Mouse (Mus musculus): ENCODE results near the gene Fdx1l.

Gene Fdx1l

DNA sequence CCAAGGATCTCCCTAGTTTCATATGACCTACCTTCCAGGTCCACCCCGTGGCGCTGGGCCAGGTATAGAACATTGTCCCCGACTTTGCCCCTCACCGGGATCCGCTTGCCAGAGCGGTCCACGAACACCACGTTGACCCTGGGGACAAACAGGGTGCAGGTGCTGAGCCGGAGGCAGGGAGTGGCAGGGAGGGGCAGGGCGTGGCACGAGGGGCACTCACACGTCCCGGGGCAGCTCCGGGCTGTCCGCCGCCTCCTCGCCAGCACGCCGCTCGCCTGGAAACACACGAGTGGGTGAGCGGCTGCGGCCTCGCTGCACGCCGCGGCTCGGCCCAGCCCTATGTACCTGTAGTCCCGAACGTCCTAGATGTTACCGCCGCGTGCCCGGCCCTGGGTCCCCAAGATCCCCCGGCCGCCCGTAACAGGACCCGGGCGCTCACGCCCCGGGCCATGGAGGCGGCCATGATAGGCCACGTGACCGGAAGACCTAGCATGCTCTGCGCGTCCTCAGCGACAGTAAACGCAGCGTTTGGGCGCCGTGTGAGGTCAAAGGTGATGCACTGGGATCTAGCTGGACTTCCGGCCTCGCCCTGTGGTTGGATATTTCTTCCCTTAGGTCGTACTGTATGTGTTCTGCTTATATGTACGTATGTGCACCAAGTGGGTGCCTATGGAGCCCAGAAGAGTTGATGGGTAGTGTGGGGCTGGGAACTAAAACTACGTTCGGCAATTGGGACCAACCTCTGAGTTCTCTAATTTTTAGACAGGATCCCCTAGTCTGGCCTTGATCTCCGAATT is at the start of gene Fdx1l, which contains the start of gene Gm49373:
Gene Fdx1l, minus strand, starts transcription at position 571 of the 797 bp plus-strand sequence.
Gene Gm49373, minus strand, starts transcription at position 53 of the 797 bp plus-strand sequence.
- peak; percentile 82 to 87 for DNase-seq (ENCODE audit: low spot score in 2 of 2)

DNA sequence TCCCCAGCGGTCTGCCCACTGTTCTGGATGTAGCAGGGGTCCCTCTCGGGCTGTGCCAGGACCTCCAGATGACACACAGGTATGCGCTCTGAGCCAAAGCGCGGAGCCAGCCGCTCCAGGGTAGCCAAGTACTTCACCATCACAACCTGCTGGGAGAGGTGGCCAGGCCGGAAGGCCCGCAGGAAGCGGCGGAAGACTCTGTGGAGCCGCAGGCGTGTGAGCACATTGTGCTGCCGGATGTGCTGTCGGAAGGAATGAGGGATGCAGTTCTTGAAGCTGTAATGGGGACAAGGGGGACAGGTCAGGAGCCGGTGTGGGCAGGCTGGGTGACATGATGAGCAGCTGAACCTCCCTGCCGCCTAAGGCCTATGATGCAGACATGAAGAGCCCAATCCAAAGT is 48.1 kb upstream of the Fdx1l start:
- DNase-seq (ENCODE audit: low spot score in 2 of 2) = no peak

DNA sequence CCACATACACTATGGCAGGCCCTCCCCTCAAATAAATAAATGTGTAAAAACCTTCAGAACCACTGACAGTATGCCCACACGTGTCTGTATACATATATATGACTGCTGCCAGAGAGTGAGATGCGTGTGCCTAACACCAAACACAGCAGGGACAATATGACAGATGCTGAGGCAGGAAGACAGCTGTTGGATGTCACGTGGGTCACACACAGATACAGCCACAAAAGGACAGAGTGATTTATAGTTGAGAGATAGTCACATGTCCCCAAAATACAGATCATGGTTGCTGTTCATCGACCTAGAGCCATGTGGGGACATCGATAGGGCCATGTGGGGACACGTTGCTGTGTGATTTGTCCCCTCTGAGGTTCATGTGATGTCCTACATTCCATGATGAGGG is 43.7 kb upstream of the Fdx1l start:
- no peak for DNase-seq (ENCODE audit: low spot score in 2 of 2)

DNA sequence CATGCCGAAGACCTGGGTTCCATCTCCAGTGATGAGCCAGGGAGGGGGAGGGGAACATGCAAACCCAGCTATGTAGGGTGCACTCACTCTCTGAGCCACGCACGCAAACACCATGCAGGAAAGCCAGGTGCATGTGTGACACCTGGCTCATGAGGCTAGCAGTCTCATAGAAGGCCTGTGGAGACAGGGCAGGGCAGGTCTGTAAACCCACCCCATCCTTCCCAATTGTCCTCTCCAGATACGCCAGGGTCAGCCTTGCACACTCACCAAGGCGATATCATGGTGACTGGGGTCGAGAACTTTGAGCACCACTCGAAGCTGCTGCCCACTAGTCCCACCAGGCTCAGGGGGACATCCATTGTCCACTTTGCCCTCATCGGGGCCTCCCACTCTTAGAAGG is 41.7 kb upstream of the Fdx1l start:
- DNase-seq (ENCODE audit: low spot score in 2 of 2) = no peak

DNA sequence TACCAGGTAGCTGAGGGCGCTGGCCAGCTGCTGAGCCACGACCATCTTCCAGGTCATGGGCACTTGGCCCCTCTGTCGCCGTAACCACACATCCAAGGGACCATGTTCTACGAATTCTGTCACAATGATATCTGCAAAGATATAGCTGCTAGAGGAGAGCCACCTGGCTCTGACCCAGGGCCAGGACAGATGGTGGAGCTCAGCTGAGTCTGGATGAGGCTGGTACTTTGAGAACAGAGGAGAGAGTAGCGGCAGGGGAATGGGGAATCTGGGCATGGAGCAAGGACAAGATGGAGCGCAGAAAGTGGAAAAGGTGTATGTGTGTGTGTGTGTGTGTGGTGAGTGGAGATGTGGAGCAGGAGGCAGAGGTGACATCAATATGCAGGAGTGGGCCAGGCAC is 40.8 kb upstream of the Fdx1l start:
- DNase-seq (ENCODE audit: low spot score in 2 of 2) = no peak

DNA sequence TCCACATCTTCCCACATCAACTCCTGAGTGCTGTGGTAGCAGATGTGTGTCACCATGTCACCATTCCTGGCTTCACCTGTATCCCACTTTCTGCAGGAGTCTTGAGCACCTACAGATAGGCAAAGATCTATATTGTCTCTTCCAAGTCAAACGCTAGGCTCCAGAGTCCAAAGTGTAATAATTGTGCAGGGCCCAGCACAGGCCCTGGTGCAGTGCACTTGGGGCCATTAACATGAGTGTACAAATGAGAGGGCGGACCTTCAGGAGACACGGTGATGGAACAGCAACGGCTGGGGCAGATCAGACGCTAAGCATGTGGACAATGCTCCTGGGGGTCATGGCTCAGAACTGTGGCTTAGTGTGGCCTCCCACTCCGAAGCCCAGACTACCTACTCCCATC is 40.3 kb upstream of the Fdx1l start:
- DNase-seq (ENCODE audit: low spot score in 2 of 2) = no peak

DNA sequence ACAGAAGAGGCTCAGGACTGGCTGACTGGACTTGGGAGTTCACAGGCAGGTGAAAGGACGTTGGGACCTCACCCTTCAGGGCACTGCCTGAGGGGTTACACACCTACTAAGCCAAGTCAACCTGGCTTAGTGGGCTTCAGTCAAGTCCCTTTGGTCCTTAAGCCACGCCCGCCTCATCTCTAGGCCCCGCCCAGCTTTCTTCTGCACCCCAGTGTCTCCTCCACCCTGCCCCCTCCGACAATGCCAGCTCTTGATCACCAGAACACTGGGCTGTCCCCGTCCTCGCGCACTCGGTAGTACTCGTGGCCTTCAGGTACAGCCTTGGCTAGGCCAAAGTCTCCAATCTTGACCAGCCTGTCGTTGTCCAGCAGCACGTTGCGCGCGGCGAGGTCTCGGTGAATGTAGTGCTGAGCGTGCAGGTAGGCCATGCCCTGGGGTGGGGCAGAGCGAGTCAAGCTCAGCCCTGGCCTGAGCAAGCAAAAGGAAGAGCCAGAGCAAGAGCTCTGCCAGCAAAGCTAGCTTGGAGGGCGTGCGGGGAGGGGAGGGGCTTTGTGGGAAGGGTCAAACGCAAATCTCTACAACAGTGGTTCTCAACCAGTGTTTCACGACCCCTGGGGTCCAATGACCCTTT is 34.3 kb upstream of the Fdx1l start:
- no peak for DNase-seq (ENCODE audit: low spot score in 2 of 2)

DNA sequence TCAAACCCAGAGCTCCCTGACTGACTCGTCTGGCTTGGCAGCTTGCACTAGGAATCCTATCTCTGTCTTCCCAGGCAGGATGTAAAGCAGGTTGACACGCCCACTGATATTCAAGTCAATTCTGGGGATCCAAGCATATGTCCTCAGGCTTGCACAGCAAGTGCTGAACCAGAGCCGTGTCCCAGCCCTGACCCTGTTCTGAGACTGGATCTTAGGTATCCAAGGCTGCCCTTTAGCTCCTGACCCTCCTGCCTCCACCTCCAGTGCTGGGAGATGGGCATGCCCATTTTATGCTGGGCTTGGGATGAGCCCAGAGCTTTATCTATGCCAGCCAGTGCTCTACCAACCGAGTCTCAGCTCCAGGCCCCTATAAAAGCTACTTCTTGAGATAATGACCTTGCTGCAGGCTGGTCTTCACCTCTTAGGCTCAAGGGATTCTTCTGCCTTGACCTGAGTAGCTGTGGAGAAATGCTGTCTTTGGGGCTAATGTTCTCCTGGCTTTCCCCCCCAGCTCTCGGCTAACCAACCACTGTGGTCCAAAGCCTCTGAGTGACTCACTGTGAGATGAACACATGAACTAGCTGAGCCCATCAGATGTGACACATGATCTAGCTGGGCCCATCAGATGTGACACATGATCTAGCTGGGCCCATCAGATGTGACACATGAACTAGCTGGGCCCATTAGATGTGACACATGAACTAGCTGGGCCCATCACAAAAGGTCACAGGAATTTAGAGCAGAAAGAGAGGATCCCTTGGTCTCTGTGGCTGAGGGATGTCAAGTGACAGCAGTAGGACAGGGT is 32.5 kb upstream of the Fdx1l start:
- no peak for DNase-seq (ENCODE audit: low spot score in 2 of 2)

DNA sequence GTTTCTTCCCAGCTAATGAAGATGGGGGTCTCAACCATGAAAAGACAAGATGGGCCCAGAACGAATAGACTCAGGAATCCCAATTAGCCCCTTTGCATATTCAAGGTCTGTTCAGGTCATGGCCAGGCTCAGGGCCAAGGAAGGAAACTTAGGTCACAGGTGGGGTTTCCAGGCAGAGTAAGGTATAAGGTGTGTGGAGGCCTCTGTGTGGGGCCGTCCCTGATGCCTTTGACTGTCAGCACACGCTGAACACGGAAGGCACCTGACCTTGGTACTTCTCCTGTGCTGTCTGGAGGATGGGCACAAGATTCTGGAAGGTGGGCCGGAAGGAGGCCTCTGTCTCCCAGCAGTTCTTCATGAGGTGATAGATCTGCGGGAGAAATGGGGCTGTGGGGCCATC is 31.4 kb upstream of the Fdx1l start:
- DNase-seq (ENCODE audit: low spot score in 2 of 2) = no peak

DNA sequence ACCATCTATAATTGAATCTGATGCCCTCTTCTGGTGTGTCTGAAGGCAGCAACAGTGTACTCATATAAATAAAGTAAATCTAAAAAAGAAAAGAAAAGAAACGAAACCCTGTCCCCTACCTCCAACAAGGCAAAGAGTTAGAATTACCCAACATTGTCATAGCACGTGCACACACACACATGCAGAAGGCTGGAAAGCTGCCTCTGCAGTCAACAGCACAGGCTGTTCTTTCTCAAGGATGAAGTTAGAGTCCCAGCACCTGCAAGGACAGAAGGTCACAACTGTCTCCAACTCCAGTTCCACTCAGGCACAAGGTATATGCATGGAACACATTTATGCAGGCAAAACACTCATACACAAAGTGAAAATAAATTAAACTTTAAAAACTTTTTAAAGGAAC is 28.7 kb upstream of the Fdx1l start:
- no peak for DNase-seq (ENCODE audit: low spot score in 2 of 2)

DNA sequence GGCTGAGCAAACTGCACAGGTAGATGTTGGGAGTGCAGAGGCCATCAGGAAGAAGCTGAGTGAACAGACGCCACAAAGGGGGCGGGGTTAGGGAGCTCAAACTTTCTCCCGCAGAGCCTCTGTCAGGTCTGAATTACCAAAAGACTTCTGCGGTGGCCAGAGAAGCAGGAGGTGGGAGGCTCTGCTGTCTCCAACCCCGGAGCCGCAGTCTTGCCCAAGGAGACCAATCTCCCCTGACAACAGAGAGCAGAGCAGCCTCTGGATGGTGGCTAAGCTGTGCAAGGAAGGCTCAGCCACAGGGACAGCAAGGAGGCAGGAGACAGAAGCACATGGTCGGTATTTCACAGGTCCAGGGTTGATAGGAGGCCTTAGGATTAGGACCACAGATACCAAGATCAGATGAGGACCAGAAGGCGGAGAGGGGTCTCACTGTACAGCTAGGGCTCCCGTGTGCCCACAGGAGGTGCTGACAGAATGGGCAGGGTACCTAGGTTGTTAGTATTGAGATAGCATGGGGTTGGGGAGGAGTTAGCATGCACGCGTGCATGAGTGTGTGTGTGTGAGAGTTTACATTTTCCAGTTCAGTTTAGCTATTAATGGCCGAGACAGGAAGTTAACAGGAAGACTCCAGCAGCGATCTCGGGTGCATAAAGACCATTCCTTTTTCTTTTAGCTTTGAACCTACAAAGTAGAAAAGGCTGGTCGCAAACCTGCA is 27.2 kb upstream of the Fdx1l start:
- DNase-seq (ENCODE audit: low spot score in 2 of 2) = no peak

DNA sequence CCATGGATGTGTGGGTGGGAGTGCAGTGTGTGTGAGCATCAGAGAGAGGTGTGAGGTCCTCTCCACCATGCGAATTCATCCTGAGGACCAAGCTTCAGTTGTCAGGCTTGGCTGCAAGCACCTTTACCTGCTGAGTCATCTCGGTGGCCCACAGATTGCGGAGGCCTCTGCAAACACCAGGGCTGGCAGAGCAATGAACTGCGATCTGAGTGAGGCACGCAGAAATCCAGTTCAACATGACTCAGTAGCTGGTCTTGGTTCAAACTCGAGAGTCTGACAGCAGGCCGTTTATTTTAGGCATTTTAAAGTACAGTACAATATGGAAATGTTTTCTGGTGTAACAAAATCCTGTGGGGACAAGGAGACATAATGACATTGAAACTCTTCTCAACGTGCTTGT is 24.4 kb upstream of the Fdx1l start:
- DNase-seq (ENCODE audit: low spot score in 2 of 2) = no peak

DNA sequence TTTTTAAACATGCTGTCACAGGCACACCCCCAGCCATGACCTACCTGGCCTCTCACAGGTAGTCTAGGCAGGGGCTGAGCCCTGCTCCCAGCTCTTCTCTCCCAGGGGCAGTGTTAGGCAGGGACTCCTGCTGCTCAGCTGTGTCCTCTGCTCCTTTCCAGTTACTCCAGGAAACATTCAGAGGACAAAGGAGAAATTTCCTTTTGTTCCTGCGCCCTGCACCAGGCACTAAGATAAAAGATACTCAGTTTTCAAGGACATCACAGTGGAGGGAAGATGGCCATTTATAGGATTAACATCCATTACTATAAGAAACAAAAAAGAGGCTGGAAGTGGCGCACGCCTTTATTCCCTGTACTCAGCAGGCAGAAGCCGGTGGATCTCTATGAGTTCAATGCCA is 22.5 kb upstream of the Fdx1l start:
- no peak for DNase-seq (ENCODE audit: low spot score in 2 of 2)

DNA sequence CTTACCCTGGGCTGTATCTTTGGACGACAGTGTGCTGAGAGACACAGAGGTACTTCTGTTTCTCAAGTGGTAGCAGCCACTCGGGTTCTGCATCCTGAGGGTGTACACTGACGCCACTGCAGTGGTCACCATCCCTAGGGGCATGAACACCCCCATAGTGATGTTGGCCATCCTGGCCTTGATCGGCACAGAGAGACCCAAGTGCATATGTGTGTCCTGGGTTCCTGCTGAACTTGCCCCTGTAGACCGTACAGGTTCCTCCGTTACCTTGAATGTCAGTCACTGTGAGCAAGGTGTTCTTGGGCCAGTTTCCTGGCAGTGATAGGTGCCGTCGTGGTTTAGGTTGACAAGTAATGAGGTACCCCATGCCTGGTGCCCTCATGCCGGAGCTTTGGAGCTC is 20.0 kb upstream of the Fdx1l start:
- DNase-seq (ENCODE audit: low spot score in 2 of 2) = no peak

DNA sequence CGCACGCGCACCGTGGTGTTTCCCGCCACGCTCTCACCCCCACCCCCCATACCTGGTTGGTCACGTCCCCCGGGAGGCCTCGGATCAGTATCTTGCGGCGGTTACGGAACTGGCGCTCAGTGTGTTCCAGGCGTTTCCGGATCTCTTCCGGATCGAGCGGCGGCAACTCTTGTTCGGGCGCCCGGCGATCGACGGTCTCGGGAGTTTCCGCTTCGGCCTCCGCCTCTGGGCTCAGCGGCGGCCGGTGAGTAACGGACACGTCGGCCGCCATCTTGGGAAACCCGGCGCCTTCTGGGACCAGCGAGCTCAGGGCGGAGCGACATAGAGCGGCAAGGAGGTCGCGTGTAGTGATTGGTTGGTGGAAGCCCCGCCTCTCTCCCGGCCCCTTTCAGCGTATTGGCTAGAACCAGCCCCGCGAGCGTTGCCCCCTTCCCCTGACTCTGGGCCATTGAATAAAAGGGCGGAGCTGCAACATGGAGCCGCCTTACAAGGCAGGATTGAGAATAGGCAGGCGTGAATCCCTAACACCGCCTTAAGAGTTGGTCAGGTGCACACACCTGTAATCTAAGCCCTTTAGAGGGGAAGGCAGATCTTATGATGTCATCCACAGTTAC is 18.4 kb upstream of the Fdx1l start, which contains the start of the genes Gm38431 and Raver1:
Gene Gm38431, minus strand, starts transcription at position 291 of the 614 bp plus-strand sequence.
Gene Raver1, minus strand, starts transcription at position 302 of the 614 bp plus-strand sequence.
- peak; percentile 97 to 98 for DNase-seq (ENCODE audit: low spot score in 2 of 2)

DNA sequence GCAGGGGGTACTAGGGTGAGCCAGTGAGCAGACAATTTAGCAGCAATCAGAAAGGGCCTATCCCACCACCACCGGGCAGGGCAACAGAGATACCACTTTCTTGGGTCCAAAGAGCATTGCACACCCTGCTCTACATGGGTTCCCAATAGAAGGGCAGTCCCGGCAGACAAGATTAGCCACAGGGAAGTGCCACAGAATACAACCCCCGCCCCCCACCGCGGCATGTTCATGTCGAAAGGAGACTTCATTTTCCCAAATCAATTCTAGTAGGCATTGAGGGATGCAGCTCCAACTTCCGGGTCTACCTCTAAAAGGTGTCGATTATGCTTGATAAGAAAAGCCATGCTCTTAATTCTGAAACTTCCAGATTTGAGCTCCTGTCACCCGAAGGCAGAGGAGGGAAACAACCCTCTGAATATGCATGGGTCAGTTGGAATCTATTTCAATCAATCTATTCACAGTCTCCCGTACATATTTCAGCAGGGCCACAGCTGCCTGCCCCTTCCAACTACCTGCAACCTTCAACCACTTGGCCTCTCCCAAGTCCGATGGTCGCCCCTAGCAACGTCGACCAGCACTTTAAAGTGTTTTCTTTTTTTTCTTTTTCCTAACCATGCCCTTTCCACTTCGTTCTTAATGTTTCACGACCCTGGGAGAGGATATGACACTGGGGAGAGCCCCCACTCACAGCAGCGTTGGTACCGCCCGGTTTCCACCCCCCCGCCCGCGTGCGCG is 17.7 kb upstream of the Fdx1l start:
- DNase-seq (ENCODE audit: low spot score in 2 of 2) = no peak

DNA sequence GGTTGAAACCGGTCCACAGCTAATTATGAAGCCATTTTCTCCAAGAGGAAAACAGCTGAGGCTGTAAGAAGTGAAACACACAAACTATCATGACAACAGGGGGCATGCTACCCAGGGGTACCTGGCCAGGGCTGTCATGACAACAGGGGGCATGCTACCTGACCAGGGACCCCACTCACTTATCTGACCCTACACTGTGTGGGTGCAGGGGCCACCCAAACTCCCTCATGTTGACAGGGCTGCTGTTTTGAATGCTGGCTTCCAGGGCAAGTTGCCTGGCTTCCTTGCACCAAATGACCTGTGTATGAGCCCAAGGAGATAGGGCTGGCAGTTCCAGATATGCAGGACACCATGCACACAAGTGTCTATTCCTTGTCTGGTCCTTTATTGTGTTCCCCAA is 17.1 kb upstream of the Fdx1l start:
- DNase-seq (ENCODE audit: low spot score in 2 of 2) = no peak

DNA sequence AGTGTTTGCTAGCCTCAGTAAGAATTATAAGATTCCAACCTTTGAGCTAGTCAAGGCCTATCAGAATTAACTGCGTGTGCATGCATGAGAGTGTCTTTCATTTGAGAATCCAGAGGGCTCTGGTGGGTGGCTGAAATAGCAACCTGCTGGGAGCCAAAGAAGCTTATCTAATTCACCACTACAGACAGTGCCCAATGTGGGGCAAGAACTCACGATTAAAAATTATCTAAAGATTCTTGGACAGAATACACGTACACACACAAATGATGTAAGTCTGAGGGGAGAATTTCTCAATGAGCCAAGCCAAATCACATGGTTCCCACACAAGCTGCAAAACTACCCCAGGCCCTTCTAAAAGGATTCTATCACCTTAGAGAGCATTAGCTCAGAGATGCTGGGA is 9.9 kb upstream of the Fdx1l start:
- no peak for DNase-seq (ENCODE audit: low spot score in 2 of 2)

DNA sequence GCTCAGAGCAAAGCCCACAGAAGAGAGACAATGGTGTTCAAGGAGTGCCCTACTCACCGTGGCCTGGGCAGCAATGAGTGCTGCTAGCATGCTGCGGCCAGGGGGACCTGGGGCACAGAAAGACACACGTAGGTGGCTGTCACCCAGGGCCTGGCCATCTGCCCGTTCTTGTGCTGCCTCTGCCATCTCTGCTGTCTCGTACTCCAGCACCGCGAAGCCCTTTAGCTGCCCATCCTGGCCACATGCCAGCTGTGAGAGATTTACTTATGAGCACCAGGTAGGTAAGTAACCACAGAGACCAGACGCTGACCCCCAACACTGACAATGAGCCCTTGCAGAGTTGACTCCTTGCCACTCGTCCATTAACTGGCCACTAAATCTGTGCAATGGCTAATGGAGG is 7.7 kb upstream of the Fdx1l start:
- DNase-seq (ENCODE audit: low spot score in 2 of 2) = no peak

DNA sequence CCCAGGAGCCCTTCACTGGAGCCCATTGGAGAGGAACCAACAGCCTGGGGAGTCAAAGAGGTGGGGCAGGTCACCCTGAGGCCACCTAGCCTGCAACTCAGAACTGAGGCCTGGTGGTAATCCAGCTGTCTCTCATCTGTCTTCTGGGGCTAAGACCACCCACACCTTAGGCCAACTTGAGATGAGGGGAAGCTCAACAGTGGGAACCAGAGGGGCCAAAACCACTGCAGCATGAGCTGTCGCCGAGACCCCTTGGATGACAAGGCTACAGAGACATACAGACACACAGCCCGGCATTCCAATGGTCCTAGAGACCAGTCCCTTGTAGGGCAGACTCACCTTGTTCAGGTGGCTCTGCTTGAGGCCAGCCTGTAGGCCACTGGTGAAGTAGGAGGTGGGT is 2.2 kb upstream of the Fdx1l start:
- no peak for DNase-seq (ENCODE audit: low spot score in 2 of 2)

DNA sequence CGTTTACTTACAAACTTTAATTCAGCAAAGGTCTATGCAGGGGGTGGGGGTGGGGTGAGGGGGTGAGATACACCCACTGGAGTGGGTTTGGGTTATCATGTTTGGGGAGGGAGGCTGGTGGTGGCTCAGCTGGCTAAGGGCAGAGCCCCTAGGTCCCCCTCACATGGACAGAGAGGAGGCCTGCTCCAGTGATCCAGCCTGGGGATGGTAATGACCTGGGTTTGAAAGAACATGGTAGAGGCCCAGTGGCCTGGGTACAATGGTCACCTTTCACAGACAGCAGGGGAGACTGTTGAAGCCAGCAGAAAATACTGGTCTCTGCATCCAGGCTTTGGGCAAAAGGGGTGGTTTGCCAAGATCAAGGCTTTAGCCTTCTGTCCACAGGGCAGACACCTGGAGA is 759 bp upstream of the Fdx1l start:
- DNase-seq (ENCODE audit: low spot score in 2 of 2) = no peak

All from urinary bladder, postnatal 4 days (tissue).